Mouse (Mus musculus) forebrain, embryonic 10.5 days (tissue): Measurements from ENCODE around the gene Ppp4r4. TPM values are rescaled to one million over a fixed set of nuclear protein-coding genes. Genes with fewer than 3 reads are reported as not detected.
"Not testable (repeated sequence)": the region's sequence is repeated elsewhere in the genome, so short reads cannot be mapped to it uniquely, and the experiment has no call there.

Experiments used
- DNase-seq: peaks from one replicate; pipeline ENCODE4 v3.0.0-alpha.2; 2017; ENCODE audit warnings: low spot score; ENCODE audit errors: extremely low spot score
- H3K27ac ChIP-seq: fragments of 300-500 bp; sonication (generic); 2 replicates; pipeline ENCODE4 v1.5.1; 2016; ENCODE audit warnings: mild to moderate bottlenecking
- H3K27me3 ChIP-seq: fragments of 300-500 bp; sonication (generic); 2 replicates; pipeline ENCODE4 v1.6.1; 2016; ENCODE audit warnings: mild to moderate bottlenecking; ENCODE audit not compliant: poor library complexity, severe bottlenecking
- H3K36me3 ChIP-seq: fragments of 300-500 bp; sonication (generic); replicated peaks from 2 replicates; pipeline ENCODE4 v1.6.1; 2016; ENCODE audit warnings: mild to moderate bottlenecking, moderate library complexity
- H3K4me1 ChIP-seq: fragments of 300-500 bp; sonication (generic); 2 replicates; pipeline ENCODE4 v1.6.1; 2016
- H3K4me3 ChIP-seq: fragments of 300-500 bp; sonication (generic); 2 replicates; pipeline ENCODE4 v1.5.1; 2016; ENCODE audit warnings: mild to moderate bottlenecking, moderate library complexity
- H3K9me3 ChIP-seq: fragments of 300-500 bp; sonication (generic); 2 replicates; pipeline ENCODE4 v1.6.1; 2016; ENCODE audit warnings: mild to moderate bottlenecking, moderate library complexity
- WGBS: fragments of 180-500 bp; shearing (Covaris S2); methylation state at CpG from one replicate; pipeline ENCODE4 v1.1.7; 2016; 5-methylcytosine and 5-hydroxymethylcytosine counted together
- polyA plus RNA-seq: library from polyadenylated mRNA; unstranded; fragments of >200 nt; fragmentation: Nextera tagmentation; extraction: Ambion mirVana; gene quantifications from 2 replicates; pipeline ENCODE4 v1.2.1, GENCODE M21; 2016

Gene Ppp4r4
- polyA plus RNA-seq, 1 experiment from 2014 or later: 2.8 TPM

DNA sequence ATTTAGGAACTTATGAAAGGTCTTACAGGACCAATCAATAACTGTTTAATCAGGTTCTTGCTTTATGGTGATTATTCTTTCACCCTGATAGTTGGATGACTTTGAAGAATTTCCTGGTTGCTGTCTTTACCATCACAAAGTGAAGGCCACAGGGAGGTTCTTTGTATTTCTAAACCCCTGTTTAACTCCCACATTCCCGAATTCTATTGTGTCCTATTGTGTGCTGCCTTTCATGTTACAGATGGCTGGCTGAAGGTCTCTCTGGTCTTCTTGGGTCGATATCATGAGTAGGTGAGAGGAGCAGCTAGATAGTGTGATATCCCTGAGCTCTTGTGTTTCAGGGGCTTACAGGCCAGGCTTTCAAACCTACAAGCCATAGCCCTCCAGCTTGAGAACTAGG is 15.4 kb downstream of the Ppp4r4 start:
- Histone ChIP-seq H3K9me3 (no peaks in the 10 kb centered on the region), H3K4me1 (peaks cover 9% of the 10 kb centered on the region), H3K27ac (no peak overlapping the region), H3K36me3 (no peaks in the 10 kb centered on the region), H3K27me3 (no peaks in the 10 kb centered on the region), H3K4me3 (no peak overlapping the region)
- WGBS: 25% methylated on average over 2 of the region's 2 CpGs
- no peak for DNase-seq

DNA sequence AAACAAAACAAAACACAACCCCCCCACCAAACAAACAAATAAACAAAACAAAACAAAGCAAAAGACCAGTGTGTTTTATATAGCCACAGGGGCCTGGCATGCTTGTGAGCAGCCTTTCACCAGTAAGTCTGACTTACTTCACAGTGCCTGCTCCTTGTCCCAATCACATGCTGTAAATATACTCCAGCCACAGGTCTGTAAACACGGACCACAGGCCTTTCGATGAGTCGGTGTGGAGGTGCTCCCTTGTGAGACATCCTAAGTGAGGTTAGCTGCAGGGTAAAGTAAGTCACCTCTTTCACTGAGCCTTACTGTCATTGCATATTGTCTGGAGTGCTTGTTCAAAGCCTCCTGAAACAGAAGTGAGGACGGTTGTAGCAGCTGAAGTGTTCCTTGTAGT is 16.4 kb downstream of the Ppp4r4 start:
- no peak overlapping the region for H3K27ac ChIP-seq
- no peak overlapping the region for H3K4me3 ChIP-seq
- H3K27me3 ChIP-seq: no peaks in the 10 kb centered on the region
- peaks cover 9% of the 10 kb centered on the region for H3K4me1 ChIP-seq
- H3K36me3 ChIP-seq: no peaks in the 10 kb centered on the region
- 84% methylated on average over 4 of the region's 4 CpGs for WGBS
- DNase-seq: no peak
- no peaks in the 10 kb centered on the region for H3K9me3 ChIP-seq

- no peaks in the 10 kb centered on the region for H3K36me3 ChIP-seq
- 81% methylated on average over 6 of the region's 6 CpGs for WGBS
- H3K9me3 ChIP-seq: no peaks in the 10 kb centered on the region
Measured at GRCm38 (mm10) chr12:103550047-103550446, 18.0 kb downstream of the Ppp4r4 start.

GRCm38 (mm10) chr12:103551422-103551821 is 19.3 kb downstream of the Ppp4r4 start:
- H3K27ac ChIP-seq: no peak overlapping the region
- H3K4me3 ChIP-seq: no peak overlapping the region
- H3K36me3 ChIP-seq: no peaks in the 10 kb centered on the region
- H3K9me3 ChIP-seq: no peaks in the 10 kb centered on the region
- DNase-seq: no peak
- WGBS: 85% methylated on average over 4 of the region's 4 CpGs
- no peaks in the 10 kb centered on the region for H3K27me3 ChIP-seq
- peaks cover 9% of the 10 kb centered on the region for H3K4me1 ChIP-seq

More at GRCm38 (mm10) chr12:103550047-103550446, 18.0 kb downstream of the Ppp4r4 start:
- Histone ChIP-seq H3K27ac (no peak overlapping the region), H3K27me3 (no peaks in the 10 kb centered on the region), H3K4me1 (peaks cover 9% of the 10 kb centered on the region), H3K4me3 (no peak overlapping the region)
- no peak for DNase-seq

GRCm38 (mm10) chr12:103552506-103552905 is 20.4 kb downstream of the Ppp4r4 start:
- DNase-seq: no peak
- 91% methylated on average over 2 of the region's 2 CpGs for WGBS

GRCm38 (mm10) chr12:103553497-103553896 is 21.4 kb downstream of the Ppp4r4 start:
- Histone ChIP-seq H3K4me1 (no peaks in the 10 kb centered on the region), H3K36me3 (no peaks in the 10 kb centered on the region), H3K27me3 (no peaks in the 10 kb centered on the region), H3K27ac (no peak overlapping the region), H3K4me3 (no peak overlapping the region), H3K9me3 (no peaks in the 10 kb centered on the region)
- 70% methylated on average over 3 of the region's 3 CpGs for WGBS
- no peak for DNase-seq

More at GRCm38 (mm10) chr12:103552506-103552905, 20.4 kb downstream of the Ppp4r4 start:
- H3K27me3 ChIP-seq: no peaks in the 10 kb centered on the region
- H3K4me3 ChIP-seq: no peak overlapping the region
- no peak overlapping the region for H3K27ac ChIP-seq
- H3K4me1 ChIP-seq: peaks cover 7% of the 10 kb centered on the region
- H3K9me3 ChIP-seq: no peaks in the 10 kb centered on the region
- H3K36me3 ChIP-seq: no peaks in the 10 kb centered on the region

- Histone ChIP-seq H3K4me3 (no peak overlapping the region), H3K36me3 (no peaks in the 10 kb centered on the region), H3K27ac (no peak overlapping the region), H3K4me1 (no peaks in the 10 kb centered on the region), H3K27me3 (no peaks in the 10 kb centered on the region), H3K9me3 (no peaks in the 10 kb centered on the region)
- no peak for DNase-seq
- 93% methylated on average over 5 of the region's 5 CpGs for WGBS
Measured at GRCm38 (mm10) chr12:103556856-103557255, 24.8 kb downstream of the Ppp4r4 start.

GRCm38 (mm10) chr12:103564726-103565125 is 32.6 kb downstream of the Ppp4r4 start:
- DNase-seq: no peak
- no peaks in the 10 kb centered on the region for H3K4me1 ChIP-seq
- H3K4me3 ChIP-seq: no peak overlapping the region
- no peak overlapping the region for H3K27ac ChIP-seq
- no peaks in the 10 kb centered on the region for H3K27me3 ChIP-seq
- no peaks in the 10 kb centered on the region for H3K9me3 ChIP-seq
- 78% methylated on average over 1 of the region's 1 CpGs for WGBS
- H3K36me3 ChIP-seq: no peaks in the 10 kb centered on the region

DNA sequence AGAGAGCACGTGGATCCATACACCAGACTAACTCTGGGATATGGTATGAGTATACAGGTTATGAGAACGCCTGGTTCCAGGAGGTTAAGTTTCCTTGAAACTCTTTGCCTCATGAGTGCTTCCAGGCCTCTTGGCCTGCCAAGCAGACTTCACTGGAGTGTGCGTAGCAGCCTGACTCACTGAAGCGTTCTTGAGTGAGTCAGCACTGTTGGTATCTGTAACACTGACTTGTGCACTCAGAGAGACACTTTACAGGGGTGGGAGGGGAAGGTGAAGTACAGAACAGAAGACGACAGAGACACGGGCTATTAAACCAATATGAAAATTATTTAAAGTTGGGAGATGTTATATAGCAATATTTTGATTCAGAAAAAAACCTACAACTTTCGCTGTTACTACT is 33.1 kb downstream of the Ppp4r4 start:
- Histone ChIP-seq H3K27ac (no peak overlapping the region), H3K9me3 (no peaks in the 10 kb centered on the region), H3K27me3 (no peaks in the 10 kb centered on the region), H3K4me1 (no peaks in the 10 kb centered on the region), H3K36me3 (no peaks in the 10 kb centered on the region), H3K4me3 (no peak overlapping the region)
- no peak for DNase-seq
- 85% methylated on average over 7 of the region's 7 CpGs for WGBS

DNA sequence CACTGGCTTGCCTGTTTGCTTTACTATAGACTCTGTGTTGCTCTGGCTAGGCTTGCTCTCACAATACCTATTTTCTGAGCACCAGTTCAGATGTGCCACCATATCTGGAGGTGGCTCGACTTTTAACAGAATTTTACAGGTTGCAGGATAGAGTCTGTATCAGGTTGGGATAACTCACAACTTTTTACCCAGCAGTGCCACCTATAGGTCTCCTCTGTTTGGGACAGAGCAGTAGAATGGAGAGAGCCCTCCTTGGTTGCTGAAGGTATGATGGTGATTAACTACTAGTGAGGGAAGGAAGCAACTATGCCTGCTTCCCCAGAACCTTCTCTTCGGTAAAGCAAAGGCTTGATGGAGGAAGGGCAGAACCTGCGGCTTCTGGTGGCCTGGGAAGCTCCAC is 35.0 kb downstream of the Ppp4r4 start:
- Histone ChIP-seq H3K4me3 (no peak overlapping the region), H3K27ac (no peak overlapping the region), H3K9me3 (no peaks in the 10 kb centered on the region), H3K27me3 (no peaks in the 10 kb centered on the region), H3K36me3 (no peaks in the 10 kb centered on the region), H3K4me1 (no peaks in the 10 kb centered on the region)
- 75% methylated on average over 3 of the region's 3 CpGs for WGBS
- DNase-seq: no peak

GRCm38 (mm10) chr12:103569690-103570089 is 37.6 kb downstream of the Ppp4r4 start:
- Histone ChIP-seq H3K4me1 (no peaks in the 10 kb centered on the region), H3K9me3 (no peaks in the 10 kb centered on the region), H3K27ac (no peak overlapping the region), H3K36me3 (no peaks in the 10 kb centered on the region), H3K27me3 (no peaks in the 10 kb centered on the region), H3K4me3 (no peak overlapping the region)
- no peak for DNase-seq
- WGBS: 67% methylated on average over 6 of the region's 6 CpGs

GRCm38 (mm10) chr12:103578148-103578547 is 46.1 kb downstream of the Ppp4r4 start:
- DNase-seq, H3K4me3 ChIP-seq, H3K27ac ChIP-seq, H3K36me3 ChIP-seq, H3K27me3 ChIP-seq, H3K4me1 ChIP-seq, H3K9me3 ChIP-seq: not testable (repeated sequence)
- WGBS: 93% methylated on average over 6 of the region's 6 CpGs

- Histone ChIP-seq H3K9me3 (no peaks in the 10 kb centered on the region), H3K27ac (no peak overlapping the region), H3K4me3 (no peak overlapping the region), H3K4me1 (no peaks in the 10 kb centered on the region), H3K27me3 (no peaks in the 10 kb centered on the region), H3K36me3 (no peaks in the 10 kb centered on the region)
- 88% methylated on average over 8 of the region's 8 CpGs for WGBS
- no peak for DNase-seq
Measured at GRCm38 (mm10) chr12:103583771-103584170, 51.7 kb downstream of the Ppp4r4 start.

GRCm38 (mm10) chr12:103598411-103598810 is 66.3 kb downstream of the Ppp4r4 start:
- DNase-seq: no peak
- WGBS: 89% methylated on average over 2 of the region's 2 CpGs
- Histone ChIP-seq H3K27me3 (no peaks in the 10 kb centered on the region), H3K27ac (no peak overlapping the region), H3K36me3 (no peaks in the 10 kb centered on the region), H3K4me3 (no peak overlapping the region), H3K4me1 (peaks cover 4% of the 10 kb centered on the region; the same call in 1 of the 2 replicates), H3K9me3 (no peaks in the 10 kb centered on the region)
